Comparison of ENCODE assay signal across 18 mouse cellular contexts in the genomic region with DNA sequence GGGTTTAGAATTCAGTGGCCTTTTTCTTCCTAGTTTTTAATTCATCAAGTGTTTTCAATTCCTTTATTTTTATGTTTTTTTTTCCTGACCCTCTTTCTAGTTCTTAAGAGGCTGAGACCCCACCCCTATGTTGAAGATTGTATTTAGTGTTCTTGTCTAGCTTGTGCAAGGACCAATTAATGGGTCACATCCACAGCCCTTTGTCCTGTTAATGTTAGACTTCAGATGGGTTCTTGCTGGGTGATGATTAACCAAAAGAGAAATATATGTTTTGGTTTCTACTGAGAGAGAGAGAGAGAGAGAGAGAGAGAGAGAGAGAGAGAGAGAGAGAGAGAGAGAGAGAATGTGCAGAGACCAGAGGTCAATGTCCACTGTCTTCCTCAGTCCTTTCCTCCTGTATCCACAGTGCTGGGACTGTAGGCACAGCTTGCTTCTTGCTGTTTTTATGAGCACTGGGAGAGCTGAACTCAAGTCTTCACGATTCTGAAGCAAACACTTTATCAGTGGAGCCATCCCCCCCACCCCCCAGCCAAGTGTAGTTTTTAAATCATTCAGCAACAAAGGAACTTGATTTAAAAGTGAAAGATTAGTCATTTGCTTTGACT.
"Had no signal": no experiment of that assay in that cellular context is flagged by ENCODE, and none has a peak within 500 bp of the region (broad histone marks: within the 10 kb centered on the region; RNA-seq: fewer than 3 reads in every experiment).

No protein-coding gene starts in this region.

- H3K4me2 ChIP-seq: liver, embryonic 11.5 days; lung, embryonic 15.5 days; midbrain, embryonic 13.5 days; neural tube, embryonic 13.5 days had no signal

- H3K27ac ChIP-seq: left cerebral cortex, adult 2 months; liver, embryonic 14.5 days; lung, embryonic 15.5 days; midbrain, embryonic 10.5 days; midbrain, embryonic 13.5 days; neural tube, embryonic 13.5 days had no signal

- H3K9ac ChIP-seq: liver, embryonic 14.5 days; lung, embryonic 15.5 days; midbrain, embryonic 13.5 days; neural tube, embryonic 13.5 days had no signal

- DNase-seq: layer of hippocampus, postnatal 36 days; lung, adult 18-20 months; lung, postnatal 10 days; lung, postnatal 36 days; retina, postnatal 1 day; right cerebral cortex, postnatal 25 days; thymus, adult 18-20 months; thymus, postnatal 36 days had no signal

- H3K9me3 ChIP-seq: lung, embryonic 15.5 days; megakaryocyte, embryonic 14.5 days; midbrain, embryonic 10.5 days; neural tube, embryonic 13.5 days had no signal

- H3K4me1 ChIP-seq: lung, embryonic 15.5 days; midbrain, embryonic 10.5 days; midbrain, embryonic 13.5 days; neural tube, embryonic 13.5 days had no signal

- H3K27me3 ChIP-seq: lung, embryonic 15.5 days; megakaryocyte, embryonic 14.5 days; midbrain, embryonic 13.5 days; neural tube, embryonic 13.5 days had no signal

- ATAC-seq: midbrain, embryonic 13.5 days; midbrain, embryonic 16.5 days had no signal

- H3K4me3 ChIP-seq: left cerebral cortex, adult 2 months; lung, embryonic 15.5 days; megakaryocyte, embryonic 14.5 days; midbrain, embryonic 10.5 days; midbrain, embryonic 13.5 days; myocyte; neural tube, embryonic 13.5 days had no signal

- H3K36me3 ChIP-seq: lung, embryonic 15.5 days; midbrain, embryonic 10.5 days; midbrain, embryonic 13.5 days; neural tube, embryonic 13.5 days had no signal
